Mouse (Mus musculus): ENCODE measurements around the gene Rin2.

DNA sequence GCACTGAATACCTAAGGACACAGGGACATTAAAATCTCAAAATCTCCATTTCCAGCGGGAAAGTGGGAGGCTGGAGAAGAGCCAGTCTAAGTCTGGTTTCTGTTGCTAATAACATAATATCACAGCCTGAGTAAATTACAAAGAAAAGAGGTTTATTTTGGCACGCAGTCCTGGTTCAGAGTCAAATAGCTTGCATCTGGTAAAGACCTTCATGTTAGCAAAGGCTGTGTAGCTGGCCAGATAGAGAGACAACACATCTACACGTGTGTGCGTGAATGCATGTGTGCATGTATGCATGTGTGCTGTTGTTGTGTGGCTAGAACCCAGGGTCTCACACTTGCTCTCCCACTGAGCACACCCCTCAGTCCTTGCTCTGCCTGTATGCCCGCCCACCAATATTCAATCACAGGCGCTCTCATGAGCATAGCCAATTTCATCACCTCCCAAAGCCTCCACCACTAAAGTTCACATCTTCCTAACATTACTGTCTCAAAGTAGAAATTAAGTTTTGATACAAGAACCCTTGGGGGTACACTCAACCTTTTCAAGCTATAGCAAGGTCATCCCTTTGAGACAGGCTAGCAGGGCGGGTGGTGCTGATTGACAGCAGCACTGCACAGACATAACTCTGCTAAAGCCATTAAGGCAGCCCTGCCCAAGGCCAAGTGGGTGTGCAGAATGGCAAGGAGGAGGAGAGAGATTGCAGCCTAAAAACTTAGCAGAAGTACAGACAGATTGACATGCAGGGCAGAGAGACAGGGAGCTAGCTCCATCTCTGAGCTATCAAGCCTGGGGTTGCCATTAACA is 95.9 kb downstream of the Rin2 start:
- TF ChIP-seq CTCF (IDR thresholded peaks at IDR 0.05) (no peak), EP300 (IDR thresholded peaks at IDR 0.05) (no peak)

Data from lung, postnatal 0 days (tissue).